ENCODE assay signal across 8 mouse cellular contexts in the genomic region with DNA sequence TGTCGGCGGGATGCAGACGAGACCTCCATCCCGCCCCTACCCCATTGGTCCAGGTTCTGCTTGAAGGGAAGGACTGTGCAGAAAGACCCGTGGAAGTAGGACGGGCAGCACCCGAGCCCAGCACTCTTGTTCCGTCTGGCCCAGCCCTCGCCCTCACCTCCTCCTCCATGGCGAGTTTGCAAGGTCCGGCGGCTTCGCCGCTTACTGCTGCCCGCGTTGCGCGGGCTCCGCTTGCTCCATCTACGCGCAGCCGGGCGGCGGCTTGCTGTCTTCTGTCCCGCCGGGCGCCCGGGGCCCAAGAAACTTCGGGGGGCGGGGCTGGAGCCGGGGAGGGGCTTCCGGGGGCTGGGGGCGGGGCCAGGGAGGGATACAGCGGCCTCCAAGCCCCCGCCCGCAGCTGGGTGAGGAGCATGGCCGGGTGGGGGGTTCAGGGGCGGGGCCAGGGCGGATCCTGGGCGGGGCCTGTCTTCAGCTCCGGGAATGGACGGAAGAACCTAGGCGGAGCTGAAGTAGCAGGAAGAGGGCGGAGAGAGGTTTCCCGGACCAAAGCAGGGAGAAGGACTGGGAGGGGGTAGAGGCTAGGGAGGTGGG. TPM values are rescaled to one million over a fixed set of nuclear protein-coding genes. Genes with fewer than 3 reads are reported as not detected.
A peak's percentile ranks its signal among the peaks of the same experiment; 100 is the strongest.
DNase-seq lines count a peak whose midpoint lies in the region; ATAC-seq and TF ChIP-seq lines count a peak whose summit lies in the region.

TSS of gene Plekho2 (minus strand) at position 260 of the 591 bp plus-strand sequence.

- no peak for TF ChIP-seq CTCF in C2C12 (IDR thresholded peaks at IDR 0.05; ENCODE audit: control insufficient read depth, insufficient read depth, insufficient read length)

- H3K4me3 ChIP-seq in C2C12 (ENCODE audit: insufficient read depth, poor library complexity, severe bottlenecking): peak within 1 kb of the TSS; percentile 61
- peak within 1 kb of the TSS; percentile 60 for H3K4me3 ChIP-seq in heart, embryonic 11.5 days (ENCODE audit: low read depth, low read length)
- H3K4me3 ChIP-seq in kidney, embryonic 16.5 days (ENCODE audit: low read length): peak within 1 kb of the TSS; percentile 76
- peak within 1 kb of the TSS; percentile 92 for H3K4me3 ChIP-seq in liver, embryonic 12.5 days
- H3K4me3 ChIP-seq in stomach, embryonic 15.5 days (replicated peaks): peak within 1 kb of the TSS; percentile 65

- 1% methylated on average over 43 of the region's 45 CpGs for WGBS in heart, embryonic 11.5 days (ENCODE audit: insufficient replicate concordance)
- under 1% methylated on average over 39 of the region's 45 CpGs for WGBS in kidney, embryonic 16.5 days
- WGBS in liver, embryonic 12.5 days (ENCODE audit: insufficient replicate concordance): 1% methylated on average over 43 of the region's 45 CpGs
- WGBS in stomach, embryonic 15.5 days: 1% methylated on average over 45 of the region's 45 CpGs

- peak within 1 kb of the TSS; percentile 80 for H3ac ChIP-seq in C2C12 (ENCODE audit: control insufficient read depth, insufficient read length, low read depth)

- peaks cover 5% of the 10 kb centered on the region for H3K36me3 ChIP-seq in C2C12 (ENCODE audit: control insufficient read depth, insufficient read depth)
- no peaks in the 10 kb centered on the region for H3K36me3 ChIP-seq in heart, embryonic 11.5 days (ENCODE audit: control insufficient read depth, insufficient read depth, low read length)
- H3K36me3 ChIP-seq in kidney, embryonic 16.5 days (ENCODE audit: insufficient read depth, low read length): no peaks in the 10 kb centered on the region
- peaks cover 24% of the 10 kb centered on the region for H3K36me3 ChIP-seq in liver, embryonic 12.5 days
- H3K36me3 ChIP-seq in stomach, embryonic 15.5 days: no peaks in the 10 kb centered on the region

- peak within 1 kb of the TSS; percentile 73 for H3K9ac ChIP-seq in heart, embryonic 11.5 days (ENCODE audit: low read depth, low read length)
- peak within 1 kb of the TSS; percentile 79 for H3K9ac ChIP-seq in kidney, embryonic 16.5 days (replicated peaks; ENCODE audit: low read length)
- peak within 1 kb of the TSS; percentile 96 for H3K9ac ChIP-seq in liver, embryonic 12.5 days
- peak within 1 kb of the TSS; percentile 45 for H3K9ac ChIP-seq in stomach, embryonic 15.5 days

- no peaks in the 10 kb centered on the region for H3K9me3 ChIP-seq in heart, embryonic 11.5 days (replicated peaks; ENCODE audit: control insufficient read depth, low read length)
- H3K9me3 ChIP-seq in kidney, embryonic 16.5 days (ENCODE audit: low read length): no peaks in the 10 kb centered on the region
- no peaks in the 10 kb centered on the region for H3K9me3 ChIP-seq in liver, embryonic 12.5 days (replicated peaks)
- no peaks in the 10 kb centered on the region for H3K9me3 ChIP-seq in stomach, embryonic 15.5 days

- peak; percentile 96 for DNase-seq in brain, adult 2 months (ENCODE audit: low read depth, low spot score)
- DNase-seq in natural killer cell, adult 2 months (ENCODE audit: low spot score in 2 of 2): peak; percentile 84 to 89

- peaks cover 18% of the 10 kb centered on the region for H3K79me3 ChIP-seq in C2C12 (ENCODE audit: low read depth)

- no peaks in the 10 kb centered on the region for H3K27me3 ChIP-seq in C2C12 (ENCODE audit: control insufficient read depth, insufficient read depth, insufficient read length)
- H3K27me3 ChIP-seq in heart, embryonic 11.5 days (ENCODE audit: control insufficient read depth, insufficient read depth, low read length): no peaks in the 10 kb centered on the region
- H3K27me3 ChIP-seq in kidney, embryonic 16.5 days (ENCODE audit: insufficient read depth, low read length): no peaks in the 10 kb centered on the region
- no peaks in the 10 kb centered on the region for H3K27me3 ChIP-seq in liver, embryonic 12.5 days (replicated peaks)
- no peaks in the 10 kb centered on the region for H3K27me3 ChIP-seq in stomach, embryonic 15.5 days (replicated peaks)

- peaks cover 38% of the 10 kb centered on the region for H3K4me1 ChIP-seq in heart, embryonic 11.5 days (ENCODE audit: control insufficient read depth, insufficient read depth, low read length)
- H3K4me1 ChIP-seq in kidney, embryonic 16.5 days (ENCODE audit: insufficient read depth, low read length): peaks cover 48% of the 10 kb centered on the region
- peaks cover 70% of the 10 kb centered on the region for H3K4me1 ChIP-seq in liver, embryonic 12.5 days
- H3K4me1 ChIP-seq in stomach, embryonic 15.5 days: peaks cover 32% of the 10 kb centered on the region

- peaks cover 47% of the 10 kb centered on the region for H3K79me2 ChIP-seq in C2C12 (ENCODE audit: control insufficient read depth, insufficient read depth)

- H3K27ac ChIP-seq in heart, embryonic 11.5 days (ENCODE audit: low read depth, low read length): peak within 1 kb of the TSS; percentile 65
- H3K27ac ChIP-seq in kidney, embryonic 16.5 days (ENCODE audit: low read length): peak within 1 kb of the TSS; percentile 82
- peak within 1 kb of the TSS; percentile 90 for H3K27ac ChIP-seq in liver, embryonic 12.5 days
- peak within 1 kb of the TSS; percentile 84 for H3K27ac ChIP-seq in stomach, embryonic 15.5 days

- ATAC-seq in erythroblast, adult 5-6 weeks (replicated peaks; ENCODE audit: low FRiP score, poor library complexity, severe bottlenecking): peak; percentile 58
- peak; percentile 85 for ATAC-seq in heart, embryonic 11.5 days (replicated peaks; ENCODE audit: insufficient number of reproducible peaks, low FRiP score, low TSS enrichment)
- ATAC-seq in kidney, embryonic 16.5 days (ENCODE audit: low FRiP score, low TSS enrichment): peak; percentile 93
- peak; percentile 75 for ATAC-seq in liver, embryonic 12.5 days
- ATAC-seq in stomach, embryonic 15.5 days (ENCODE audit: insufficient read depth, low FRiP score, low read depth): peak; percentile 90

- H3K4me2 ChIP-seq in heart, embryonic 11.5 days: peak within 1 kb of the TSS; percentile 68
- peak within 1 kb of the TSS; percentile 76 for H3K4me2 ChIP-seq in kidney, embryonic 16.5 days (replicated peaks; ENCODE audit: low read depth, low read length)
- peak within 1 kb of the TSS; percentile 83 for H3K4me2 ChIP-seq in liver, embryonic 12.5 days
- peak within 1 kb of the TSS; percentile 78 for H3K4me2 ChIP-seq in stomach, embryonic 15.5 days

TF ChIP-seq in C2C12, 6 proteins besides CTCF, POLR2A, EP300 and RAD21:
- no peak for TF ChIP-seq FOSL1 (IDR thresholded peaks at IDR 0.05; ENCODE audit: insufficient read depth, low read length, poor library complexity, severe bottlenecking)
- no peak for TF ChIP-seq MYOG (IDR thresholded peaks at IDR 0.05; ENCODE audit: control insufficient read depth, extremely low read depth, insufficient read length)
- no peak for TF ChIP-seq CEBPB (IDR thresholded peaks at IDR 0.05; ENCODE audit: low read depth)
- TF ChIP-seq MAX (IDR thresholded peaks at IDR 0.05): no peak
- no peak for TF ChIP-seq MYOD1 (IDR thresholded peaks at IDR 0.05; ENCODE audit: control insufficient read depth, insufficient read length, low read depth)

RNA-seq across cellular contexts. Expression of gene Plekho2, which starts in this region (rescaled TPM):
- 23.3 TPM for polyA plus RNA-seq in C2C12 (2012; fragmentation: generic; extraction: Trizol)
- total RNA-seq in erythroblast, adult 5-6 weeks (2015; ENCODE audit: low replicate concordance): 22.3 and 23.4 TPM in 2 replicates
- 25.3 and 39.0 TPM in 2 replicates for total RNA-seq in erythroblast, adult 5-6 weeks (2017; ENCODE audit: low replicate concordance)
- 10.6 and 11.9 TPM in 2 replicates for polyA plus RNA-seq in heart, embryonic 11.5 days (2014; fragmentation: Nextera tagmentation; extraction: Ambion mirVana)
- 18.7 and 19.4 TPM in 2 replicates for polyA plus RNA-seq in kidney, embryonic 16.5 days (2015; fragmentation: Nextera tagmentation; extraction: Ambion mirVana)
- 37.2 and 39.1 TPM in 2 replicates for polyA plus RNA-seq in liver, embryonic 12.5 days (2016; fragmentation: Nextera tagmentation; extraction: Ambion mirVana)
- 17.0 and 18.1 TPM in 2 replicates for polyA plus RNA-seq in stomach, embryonic 15.5 days (2015; fragmentation: Nextera tagmentation; extraction: Ambion mirVana)

Comparison
In these comparisons a context has a peak if more than half of its experiments do, and no peak if none do; other contexts are left out.
1. Peak in every context shown above with its lines: DNase-seq, ATAC-seq, H3K4me3 ChIP-seq and H3K27ac ChIP-seq.
2. H3K9ac ChIP-seq: peak in every context shown above with its lines; median percentile 96 in liver, embryonic 12.5 days; 79 in kidney, embryonic 16.5 days; 73 in heart, embryonic 11.5 days; 45 in stomach, embryonic 15.5 days.